Mouse (Mus musculus): ENCODE data around the gene Erich6.
"Not testable (repeated sequence)": the region's sequence is repeated elsewhere in the genome, so short reads cannot be mapped to it uniquely, and the experiment has no call there.

The Erich6 gene

GRCm38 (mm10) chr3:58647179-58647578 lies 10.2 kb upstream of the Erich6 start:
- DNase-seq (ENCODE audit: low read depth, low spot score) = no peak

GRCm38 (mm10) chr3:58646180-58646579 lies 9.2 kb upstream of the Erich6 start:
- no peak for DNase-seq (ENCODE audit: low read depth, low spot score)

- DNase-seq (ENCODE audit: low read depth, low spot score) = no peak
Measured at GRCm38 (mm10) chr3:58631693-58632092, 5.3 kb downstream of the Erich6 start.

GRCm38 (mm10) chr3:58624981-58625380 lies 12.0 kb downstream of the Erich6 start:
- DNase-seq (ENCODE audit: low read depth, low spot score) = no peak

GRCm38 (mm10) chr3:58622665-58623394 lies 14.2 kb downstream of the Erich6 start:
- no peak for DNase-seq (ENCODE audit: low read depth, low spot score)

GRCm38 (mm10) chr3:58621066-58621465 lies 15.9 kb downstream of the Erich6 start:
- DNase-seq (ENCODE audit: low read depth, low spot score) = no peak

- DNase-seq (ENCODE audit: low read depth, low spot score) = peak; percentile 17
Measured at GRCm38 (mm10) chr3:58609985-58610384, 27.0 kb downstream of the Erich6 start.

- DNase-seq (ENCODE audit: low read depth, low spot score) = no peak
Measured at GRCm38 (mm10) chr3:58608506-58608905, 28.5 kb downstream of the Erich6 start.

- DNase-seq (ENCODE audit: low read depth, low spot score) = no peak
Measured at GRCm38 (mm10) chr3:58593623-58594022, 43.4 kb downstream of the Erich6 start.

- DNase-seq (ENCODE audit: low read depth, low spot score) = not testable (repeated sequence)
Measured at GRCm38 (mm10) chr3:58592666-58593065, 44.3 kb downstream of the Erich6 start.

GRCm38 (mm10) chr3:58590544-58590943 lies 46.5 kb downstream of the Erich6 start:
- not testable (repeated sequence) for DNase-seq (ENCODE audit: low read depth, low spot score)

GRCm38 (mm10) chr3:58582788-58583426 lies 54.1 kb downstream of the Erich6 start:
- DNase-seq (ENCODE audit: low read depth, low spot score) = no peak

- no peak for DNase-seq (ENCODE audit: low read depth, low spot score)
Measured at GRCm38 (mm10) chr3:58582297-58582696, 54.7 kb downstream of the Erich6 start.

GRCm38 (mm10) chr3:58581530-58581929 lies 55.5 kb downstream of the Erich6 start:
- no peak for DNase-seq (ENCODE audit: low read depth, low spot score)

- no peak for DNase-seq (ENCODE audit: low read depth, low spot score)
Measured at GRCm38 (mm10) chr3:58577506-58578050, 59.4 kb downstream of the Erich6 start.

GRCm38 (mm10) chr3:58577067-58577503 lies 59.9 kb downstream of the Erich6 start:
- DNase-seq (ENCODE audit: low read depth, low spot score) = peak; percentile 17

- peak; percentile 97 for DNase-seq (ENCODE audit: low read depth, low spot score)
Measured at GRCm38 (mm10) chr3:58576137-58577066, 60.6 kb downstream of the Erich6 start, which contains the start of gene Selenot. TSS of gene Selenot (plus strand) at chr3:58576636.

- peak; percentile 57 for DNase-seq (ENCODE audit: low read depth, low spot score)
Measured at GRCm38 (mm10) chr3:58570821-58571220, 66.2 kb downstream of the Erich6 start.

All from ES-CJ7 (cell line).